In genomic region chr3:114903924-114904438, GRCm38 (mm10) we compare ENCODE assay signal across 9 mouse cellular contexts. TPM values are rescaled to one million over a fixed set of nuclear protein-coding genes. Genes with fewer than 3 reads are reported as not detected.
DNase-seq lines count a peak whose midpoint lies in the region; ATAC-seq lines count a peak whose summit lies in the region.
"Had no signal": no experiment of that assay in that cellular context is flagged by ENCODE, and none has a peak within 500 bp of the region (broad histone marks: within the 10 kb centered on the region; RNA-seq: fewer than 3 reads in every experiment).

Gene Olfm3 (plus strand): TSS chr3:114904078.

- no peak within 1 kb of the TSS for H3K9ac ChIP-seq in embryonic facial prominence, embryonic 13.5 days
- peak within 1 kb of the TSS; percentile 52 for H3K9ac ChIP-seq in midbrain, embryonic 15.5 days

- WGBS in embryonic facial prominence, embryonic 13.5 days, result 5% methylated on average over 21 of the region's 21 CpGs
- WGBS in midbrain, embryonic 15.5 days, result 2% methylated on average over 21 of the region's 21 CpGs

- ATAC-seq in embryonic facial prominence, embryonic 13.5 days (ENCODE audit: insufficient number of reproducible peaks, insufficient read depth, low FRiP score, low TSS enrichment, low read depth), result no peak
- ATAC-seq in midbrain, embryonic 15.5 days (replicated peaks), result peak; percentile 83

- peak within 1 kb of the TSS; percentile 50 for H3K4me2 ChIP-seq in embryonic facial prominence, embryonic 13.5 days
- peak within 1 kb of the TSS; percentile 84 for H3K4me2 ChIP-seq in midbrain, embryonic 15.5 days

- no peaks in the 10 kb centered on the region for H3K36me3 ChIP-seq in embryonic facial prominence, embryonic 13.5 days
- no peaks in the 10 kb centered on the region for H3K36me3 ChIP-seq in midbrain, embryonic 15.5 days (replicated peaks)

- peaks cover 7% of the 10 kb centered on the region; the same call in 1 of the 2 replicates for H3K4me1 ChIP-seq in embryonic facial prominence, embryonic 13.5 days
- H3K4me1 ChIP-seq in midbrain, embryonic 15.5 days, result no peaks in the 10 kb centered on the region

- peak within 1 kb of the TSS; percentile 25 for H3K4me3 ChIP-seq in embryonic facial prominence, embryonic 13.5 days
- peak within 1 kb of the TSS; percentile 51 for H3K4me3 ChIP-seq in midbrain, embryonic 15.5 days

- H3K27ac ChIP-seq in embryonic facial prominence, embryonic 13.5 days, result no peak within 1 kb of the TSS
- H3K27ac ChIP-seq in midbrain, embryonic 15.5 days, result peak within 1 kb of the TSS; percentile 80

- H3K9me3 ChIP-seq in embryonic facial prominence, embryonic 13.5 days, result no peaks in the 10 kb centered on the region
- H3K9me3 ChIP-seq in midbrain, embryonic 15.5 days, result no peaks in the 10 kb centered on the region

- H3K27me3 ChIP-seq in embryonic facial prominence, embryonic 13.5 days, result peaks cover 11% of the 10 kb centered on the region; the same call in 1 of the 2 replicates
- H3K27me3 ChIP-seq in midbrain, embryonic 15.5 days (replicated peaks), result no peaks in the 10 kb centered on the region

- peak; percentile 35 to 74 for DNase-seq in adrenal gland, adult (ENCODE audit: inconsistent age in 2 of 2, low spot score in 1 of 2)
- DNase-seq in adrenal gland, adult 8-10 months, result no peak
- DNase-seq in adrenal gland, postnatal 25 days, result peak; percentile 54
- DNase-seq in heart, postnatal 4 days, result peak; percentile 59
- peak; percentile 42 to 45 for DNase-seq in layer of hippocampus, postnatal 25 days (ENCODE audit: extremely low spot score in 1 of 2, low spot score in 1 of 2)
- DNase-seq in testis, postnatal 10 days (ENCODE audit: low spot score), result peak; percentile 66

RNA-seq across cellular contexts. Expression of gene Olfm3, which starts in this region (rescaled TPM):
- 10 to 100 TPM in 1 of 4 experiments, 1 to 10 TPM in 3; 4.6 to 15.7 (median 7.1) TPM for total RNA-seq in adrenal gland, adult 8-10 months (2022)
- total RNA-seq in adrenal gland, postnatal 25 days (2021), result 1.4 and 4.0 TPM in 2 replicates
- polyA plus RNA-seq in embryonic facial prominence, embryonic 13.5 days (2015; fragmentation: Nextera tagmentation; extraction: Ambion mirVana), result 0.28 and 0.49 TPM in 2 replicates
- not detected for total RNA-seq in heart, postnatal 4 days (2021)
- 10 to 100 TPM; 18.2 to 22.8 TPM for total RNA-seq in layer of hippocampus, postnatal 25 days (2021)
- 14.3 and 16.9 TPM in 2 replicates for polyA plus RNA-seq in midbrain, embryonic 15.5 days (2015; fragmentation: Nextera tagmentation; extraction: Ambion mirVana)
- polyA plus RNA-seq: gonadal fat pad, adult 2 months had no signal

Comparison
In these comparisons a context has a peak if more than half of its experiments do, and no peak if none do; other contexts are left out.
1. RNA of gene Olfm3 (polyA plus RNA-seq): 14.3 to 16.9 TPM in midbrain, embryonic 15.5 days; 0.28 to 0.49 TPM in embryonic facial prominence, embryonic 13.5 days; every median in the first group is over 10 times any median in the second.
2. Peak in DNase-seq in heart, postnatal 4 days; RNA of the gene not detected or under 1 TPM.